Mouse (Mus musculus) liver, embryonic 11.5 days (tissue): ENCODE data around the gene Stat5a. TPM values are rescaled to one million over a fixed set of nuclear protein-coding genes. Genes with fewer than 3 reads are reported as not detected.

Source experiments
- ATAC-seq: fragments of 200-750 bp; cut with Nextera tagmentation; replicated peaks from 2 replicates; pipeline ENCODE4 v1.8.0; 2017; ENCODE audit warnings: moderate number of reproducible peaks, mild to moderate bottlenecking, moderate TSS enrichment, moderate library complexity; ENCODE audit not compliant: low FRiP score
- DNase-seq: peaks from one replicate; pipeline ENCODE4 v3.0.0-alpha.2; 2017; ENCODE audit warnings: low spot score
- H3K27ac ChIP-seq: fragments of 300-500 bp; sonication (generic); 2 replicates; pipeline ENCODE4 v1.5.1; 2014; ENCODE audit warnings: mild to moderate bottlenecking, low read depth, low read length, control low read depth
- H3K27me3 ChIP-seq: fragments of 300-500 bp; sonication (generic); replicated peaks from 2 replicates; pipeline ENCODE4 v1.6.1; 2014; ENCODE audit warnings: low read length, mixed read lengths; ENCODE audit not compliant: control insufficient read depth, insufficient read depth
- H3K36me3 ChIP-seq: fragments of 300-500 bp; sonication (generic); 2 replicates; pipeline ENCODE4 v1.6.1; 2014; ENCODE audit warnings: mild to moderate bottlenecking, low read length, moderate library complexity, mixed read lengths; ENCODE audit not compliant: control insufficient read depth, insufficient read depth
- H3K4me1 ChIP-seq: fragments of 300-500 bp; sonication (generic); replicated peaks from 2 replicates; pipeline ENCODE4 v1.6.1; 2014; ENCODE audit warnings: low read length, mixed read lengths; ENCODE audit not compliant: control insufficient read depth, insufficient read depth
- H3K4me2 ChIP-seq: fragments of 300-500 bp; sonication (generic); 2 replicates; pipeline ENCODE4 v1.6.1; 2014; ENCODE audit warnings: mild to moderate bottlenecking, control low read depth, moderate library complexity
- H3K4me3 ChIP-seq: fragments of 300-500 bp; sonication (generic); 2 replicates; pipeline ENCODE4 v1.5.1; 2014; ENCODE audit warnings: low read depth, low read length, control low read depth
- H3K9ac ChIP-seq: fragments of 300-500 bp; sonication (generic); 2 replicates; pipeline ENCODE4 v1.6.1; 2014; ENCODE audit warnings: low read depth, low read length, control low read depth
- H3K9me3 ChIP-seq: fragments of 300-500 bp; sonication (generic); 2 replicates; pipeline ENCODE4 v1.6.1; 2016; ENCODE audit warnings: low read length, inconsistent platforms, mixed read lengths; ENCODE audit not compliant: control insufficient read depth
- WGBS: fragments of 180-500 bp; shearing (Covaris S2); extraction: QIAGEN DNeasy Blood & Tissue Kit; methylation state at CpG from one replicate; pipeline ENCODE4 v1.1.7; 2014; 5-methylcytosine and 5-hydroxymethylcytosine counted together
- polyA plus RNA-seq: library from polyadenylated mRNA; unstranded; fragments of >200 nt; fragmentation: Nextera tagmentation; extraction: Ambion mirVana; gene quantifications from 2 replicates; pipeline ENCODE4 v1.2.1, GENCODE M21; 2014

The Stat5a gene
- polyA plus RNA-seq, 1 experiment from 2014 or later: 26.3 TPM

GRCm38 (mm10) chr11:100915063-100915462 is 55.9 kb downstream of the Stat5a start:
- peaks cover 14% of the 10 kb centered on the region; the same call in 1 of the 2 replicates for H3K36me3 ChIP-seq
- no peak overlapping the region for H3K9ac ChIP-seq
- no peak overlapping the region for H3K4me2 ChIP-seq
- no peak for DNase-seq
- H3K27ac ChIP-seq: no peak overlapping the region
- H3K4me1 ChIP-seq: peaks cover 12% of the 10 kb centered on the region
- H3K27me3 ChIP-seq: no peaks in the 10 kb centered on the region
- WGBS: 84% methylated on average over 3 of the region's 3 CpGs
- no peak overlapping the region for H3K4me3 ChIP-seq
- peaks cover 4% of the 10 kb centered on the region; the same call in 1 of the 2 replicates for H3K9me3 ChIP-seq
- no peak for ATAC-seq

GRCm38 (mm10) chr11:100916432-100916971 is 57.4 kb downstream of the Stat5a start:
- no peak overlapping the region for H3K4me3 ChIP-seq
- H3K4me1 ChIP-seq: peaks cover 26% of the 10 kb centered on the region
- H3K9me3 ChIP-seq: peaks cover 4% of the 10 kb centered on the region; the same call in 1 of the 2 replicates
- no peak overlapping the region for H3K4me2 ChIP-seq
- H3K9ac ChIP-seq: no peak overlapping the region
- DNase-seq: no peak
- no peak for ATAC-seq
- peaks cover 9% of the 10 kb centered on the region; the same call in 1 of the 2 replicates for H3K36me3 ChIP-seq
- 85% methylated on average over 4 of the region's 4 CpGs for WGBS
- no peak overlapping the region for H3K27ac ChIP-seq
- no peaks in the 10 kb centered on the region for H3K27me3 ChIP-seq

- no peak for ATAC-seq
- WGBS: 84% methylated on average over 5 of the region's 5 CpGs
- Histone ChIP-seq H3K36me3 (peaks cover 7% of the 10 kb centered on the region; the same call in 1 of the 2 replicates), H3K4me2 (no peak overlapping the region), H3K9me3 (peaks cover 4% of the 10 kb centered on the region; the same call in 1 of the 2 replicates), H3K4me1 (peaks cover 28% of the 10 kb centered on the region), H3K27me3 (no peaks in the 10 kb centered on the region), H3K4me3 (no peak overlapping the region), H3K9ac (no peak overlapping the region), H3K27ac (no peak overlapping the region)
- DNase-seq: no peak
Observed at GRCm38 (mm10) chr11:100918007-100918406, 58.9 kb downstream of the Stat5a start.

GRCm38 (mm10) chr11:100920887-100921624 is 61.9 kb downstream of the Stat5a start:
- 67% methylated on average over 4 of the region's 4 CpGs for WGBS
- H3K4me1 ChIP-seq: peaks cover 32% of the 10 kb centered on the region
- H3K27me3 ChIP-seq: no peaks in the 10 kb centered on the region
- DNase-seq: no peak
- no peaks in the 10 kb centered on the region for H3K9me3 ChIP-seq
- peak; percentile 87 for ATAC-seq
- no peak overlapping the region for H3K4me3 ChIP-seq
- 0 out of 2 replicates have a peak, but pooled peaks cover 2% of the 10 kb centered on the region for H3K36me3 ChIP-seq
- H3K4me2 ChIP-seq: peak overlapping the region; percentile 36
- peak overlapping the region; percentile 54 for H3K27ac ChIP-seq
- no peak overlapping the region for H3K9ac ChIP-seq

- 85% methylated on average over 1 of the region's 1 CpGs for WGBS
- no peak overlapping the region for H3K4me2 ChIP-seq
- DNase-seq (no peak), ATAC-seq (peak; percentile 38; the same call in 1 of the 2 replicates)
- no peaks in the 10 kb centered on the region for H3K27me3 ChIP-seq
- H3K27ac ChIP-seq: no peak overlapping the region
- H3K4me1 ChIP-seq: peaks cover 30% of the 10 kb centered on the region
- no peak overlapping the region for H3K9ac ChIP-seq
- no peaks in the 10 kb centered on the region for H3K36me3 ChIP-seq
- H3K9me3 ChIP-seq: no peaks in the 10 kb centered on the region
- H3K4me3 ChIP-seq: no peak overlapping the region
Observed at GRCm38 (mm10) chr11:100924386-100924919, 65.3 kb downstream of the Stat5a start.

DNA sequence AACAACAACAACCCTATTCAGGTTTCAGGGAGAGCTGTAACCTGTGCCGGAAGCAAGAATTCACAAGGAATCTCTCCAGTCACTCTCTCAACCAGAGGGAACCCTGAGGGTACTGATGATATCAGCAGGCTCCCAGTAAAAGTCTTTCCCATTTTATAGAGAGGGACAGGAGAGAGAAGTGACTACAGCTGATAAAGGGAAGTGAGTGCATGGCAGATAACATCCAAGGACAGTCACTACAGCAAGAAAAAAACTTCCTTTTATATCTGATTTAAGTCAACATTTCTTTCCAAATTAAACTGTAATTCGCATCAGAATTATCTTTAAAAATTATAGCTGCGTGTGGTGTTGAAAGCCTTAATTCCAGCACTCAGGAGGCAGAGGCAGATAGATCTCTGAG is 68.2 kb downstream of the Stat5a start:
- ATAC-seq (no peak), DNase-seq (no peak)
- Histone ChIP-seq H3K27ac (no peak overlapping the region), H3K4me3 (no peak overlapping the region), H3K9me3 (no peaks in the 10 kb centered on the region), H3K4me2 (no peak overlapping the region), H3K9ac (no peak overlapping the region), H3K27me3 (no peaks in the 10 kb centered on the region), H3K4me1 (peaks cover 22% of the 10 kb centered on the region), H3K36me3 (no peaks in the 10 kb centered on the region)
- 80% methylated on average over 3 of the region's 3 CpGs for WGBS

DNA sequence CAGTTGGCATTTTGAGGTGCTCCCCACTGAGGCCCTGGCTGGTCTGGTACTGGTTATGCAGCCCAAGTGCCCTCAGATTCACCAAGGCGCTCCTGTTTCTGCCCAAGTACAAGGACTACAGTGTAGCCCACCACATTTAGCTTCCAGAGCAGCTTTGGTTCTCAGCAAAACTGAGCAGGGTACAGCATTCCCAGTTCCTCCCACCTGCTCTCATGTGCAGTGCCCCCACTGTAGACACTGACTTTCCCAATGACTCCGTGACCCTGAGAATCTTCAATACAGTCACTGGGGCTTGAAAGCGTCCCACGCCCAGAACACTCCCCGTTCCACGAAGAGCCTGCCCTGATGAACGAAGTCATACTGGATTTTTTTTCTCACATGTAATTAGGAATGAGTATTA is 71.5 kb downstream of the Stat5a start:
- Histone ChIP-seq H3K4me1 (peaks cover 25% of the 10 kb centered on the region), H3K4me3 (no peak overlapping the region), H3K27ac (no peak overlapping the region), H3K36me3 (no peaks in the 10 kb centered on the region), H3K4me2 (peak overlapping the region; percentile 48; the same call in 1 of the 2 replicates), H3K9me3 (no peaks in the 10 kb centered on the region), H3K9ac (no peak overlapping the region), H3K27me3 (no peaks in the 10 kb centered on the region)
- DNase-seq (no peak), ATAC-seq (no peak)
- WGBS: 74% methylated on average over 7 of the region's 7 CpGs

GRCm38 (mm10) chr11:100931254-100931921 is 72.2 kb downstream of the Stat5a start:
- ATAC-seq (no peak), DNase-seq (no peak)
- peak overlapping the region; percentile 30; the same call in 1 of the 2 replicates for H3K9ac ChIP-seq
- no peaks in the 10 kb centered on the region for H3K27me3 ChIP-seq
- H3K27ac ChIP-seq: no peak overlapping the region
- WGBS: 62% methylated on average over 12 of the region's 12 CpGs
- peak overlapping the region; percentile 48 for H3K4me2 ChIP-seq
- H3K36me3 ChIP-seq: no peaks in the 10 kb centered on the region
- no peaks in the 10 kb centered on the region for H3K9me3 ChIP-seq
- peaks cover 33% of the 10 kb centered on the region for H3K4me1 ChIP-seq
- H3K4me3 ChIP-seq: peak overlapping the region; percentile 37
